Mouse (Mus musculus) lung, embryonic 14.5 days (tissue): ENCODE measurements around the gene Pcif1. TPM values are rescaled to one million over a fixed set of nuclear protein-coding genes. Genes with fewer than 3 reads are reported as not detected.
A peak's percentile ranks its signal among the peaks of the same experiment; 100 is the strongest.

Experiments used
- ATAC-seq: fragments of 200-750 bp; cut with Nextera tagmentation; 2 replicates; pipeline ENCODE4 v1.8.0; 2017; ENCODE audit warnings: mild to moderate bottlenecking, moderate TSS enrichment, moderate library complexity; ENCODE audit not compliant: insufficient read depth
- DNase-seq: peaks from one replicate; pipeline ENCODE4 v3.0.0-alpha.2; 2015
- H3K27ac ChIP-seq: fragments of 300-500 bp; sonication (generic); 2 replicates; pipeline ENCODE4 v1.5.1; 2014; ENCODE audit warnings: low read depth, mild to moderate bottlenecking, moderate library complexity
- H3K27me3 ChIP-seq: fragments of 300-500 bp; sonication (generic); 2 replicates; pipeline ENCODE4 v1.6.1; 2014; ENCODE audit warnings: low read length, control low read depth; ENCODE audit not compliant: insufficient read depth
- H3K36me3 ChIP-seq: fragments of 300-500 bp; sonication (generic); 2 replicates; pipeline ENCODE4 v1.6.1; 2014; ENCODE audit warnings: control low read depth; ENCODE audit not compliant: insufficient read depth
- H3K4me1 ChIP-seq: fragments of 300-500 bp; sonication (generic); 2 replicates; pipeline ENCODE4 v1.6.1; 2014; ENCODE audit warnings: antibody characterized with exemption, control low read depth; ENCODE audit not compliant: insufficient read depth
- H3K4me2 ChIP-seq: fragments of 300-500 bp; sonication (generic); 2 replicates; pipeline ENCODE4 v1.6.1; 2014; ENCODE audit warnings: mild to moderate bottlenecking
- H3K4me3 ChIP-seq: fragments of 300-500 bp; sonication (generic); 2 replicates; pipeline ENCODE4 v1.5.1; 2014; ENCODE audit warnings: low read depth, low read length
- H3K9ac ChIP-seq: fragments of 300-500 bp; sonication (generic); 2 replicates; pipeline ENCODE4 v1.6.1; 2014
- H3K9me3 ChIP-seq: fragments of 300-500 bp; sonication (generic); 2 replicates; pipeline ENCODE4 v1.6.1; 2016; ENCODE audit warnings: low read depth, low read length, control low read depth
- CTCF ChIP-seq: IDR thresholded peaks from 2 replicates; pipeline ENCODE4 v1.5.1; 2016; ENCODE audit warnings: antibody characterized with exemption, low read depth
- WGBS: fragments of 180-500 bp; shearing (Covaris S2); extraction: QIAGEN DNeasy Blood & Tissue Kit; methylation state at CpG from one replicate; pipeline ENCODE4 v1.1.7; 2014; 5-methylcytosine and 5-hydroxymethylcytosine counted together
- polyA plus RNA-seq: library from polyadenylated mRNA; unstranded; fragments of >200 nt; fragmentation: Nextera tagmentation; extraction: Ambion mirVana; gene quantifications from 2 replicates; pipeline ENCODE4 v1.2.1, GENCODE M21; 2014

Pcif1 gene
- polyA plus RNA-seq, 1 experiment from 2014 or later = 83.0 TPM

GRCm38 (mm10) chr2:164938146-164939091 lies 59.3 kb downstream of the Pcif1 start:
- 2% methylated on average over 39 of the region's 39 CpGs for WGBS
- peak; percentile 74 for ATAC-seq
- DNase-seq = peak; percentile 69
- H3K4me2 ChIP-seq = peak overlapping the region; percentile 57
- peak overlapping the region; percentile 23 for H3K4me3 ChIP-seq
- peaks cover 2% of the 10 kb centered on the region for H3K4me1 ChIP-seq
- peaks cover 38% of the 10 kb centered on the region for H3K27me3 ChIP-seq
- H3K9me3 ChIP-seq = no peaks in the 10 kb centered on the region
- TF ChIP-seq CTCF = no peak
- H3K9ac ChIP-seq = no peak overlapping the region; the same call in 1 of the 2 replicates
- H3K27ac ChIP-seq = no peak overlapping the region
- H3K36me3 ChIP-seq = no peaks in the 10 kb centered on the region

GRCm38 (mm10) chr2:164939106-164939505 lies 60.0 kb downstream of the Pcif1 start:
- H3K27ac ChIP-seq = no peak overlapping the region
- TF ChIP-seq CTCF = no peak
- peaks cover 2% of the 10 kb centered on the region for H3K4me1 ChIP-seq
- no peaks in the 10 kb centered on the region for H3K36me3 ChIP-seq
- DNase-seq = peak; percentile 19
- ATAC-seq = no peak
- peak overlapping the region; percentile 23 for H3K4me3 ChIP-seq
- peaks cover 38% of the 10 kb centered on the region for H3K27me3 ChIP-seq
- peak overlapping the region; percentile 57 for H3K4me2 ChIP-seq
- 4% methylated on average over 11 of the region's 11 CpGs for WGBS
- no peaks in the 10 kb centered on the region for H3K9me3 ChIP-seq
- H3K9ac ChIP-seq = no peak overlapping the region; the same call in 1 of the 2 replicates

- H3K9ac ChIP-seq = no peak within 1 kb of the TSS
- no peak within 1 kb of the TSS for H3K27ac ChIP-seq
- H3K4me3 ChIP-seq = no peak within 1 kb of the TSS
- no peak for TF ChIP-seq CTCF
- H3K27me3 ChIP-seq = peaks cover 41% of the 10 kb centered on the region
- DNase-seq = peak; percentile 34
- H3K4me2 ChIP-seq = no peak within 1 kb of the TSS
- 23% methylated on average over 10 of the region's 10 CpGs for WGBS
- H3K9me3 ChIP-seq = no peaks in the 10 kb centered on the region
- peaks cover 2% of the 10 kb centered on the region for H3K4me1 ChIP-seq
- ATAC-seq = no peak
- no peaks in the 10 kb centered on the region for H3K36me3 ChIP-seq
Observed at GRCm38 (mm10) chr2:164940140-164940830, 61.2 kb downstream of the Pcif1 start, which contains the start of gene Mmp9. TSS of gene Mmp9 (plus strand) at chr2:164940780.

- DNase-seq (no peak), ATAC-seq (no peak)
- Histone ChIP-seq H3K4me3 (no peak overlapping the region), H3K4me1 (peaks cover 2% of the 10 kb centered on the region), H3K36me3 (no peaks in the 10 kb centered on the region), H3K9ac (no peak overlapping the region), H3K27me3 (peaks cover 47% of the 10 kb centered on the region), H3K27ac (no peak overlapping the region), H3K4me2 (no peak overlapping the region), H3K9me3 (no peaks in the 10 kb centered on the region)
- WGBS = 17% methylated on average over 5 of the region's 5 CpGs
- no peak for TF ChIP-seq CTCF
Observed at GRCm38 (mm10) chr2:164942692-164943290, 63.7 kb downstream of the Pcif1 start.

Other genes starting within 250 kb of the Pcif1 start
- gene Wfdc16, start 240.5 kb upstream of the Pcif1 start, polyA plus RNA-seq = not detected in 2 replicates
- not detected in 2 replicates for gene Wfdc10, start 223.3 kb upstream of the Pcif1 start, polyA plus RNA-seq
- gene Wfdc9, start 222.7 kb upstream of the Pcif1 start, polyA plus RNA-seq = not detected in 2 replicates
- not detected in 2 replicates for gene Wfdc11, start 205.2 kb upstream of the Pcif1 start, polyA plus RNA-seq
- gene Wfdc13, start 194.2 kb upstream of the Pcif1 start, polyA plus RNA-seq = not detected in 2 replicates
- gene Spint4, start 180.8 kb upstream of the Pcif1 start, polyA plus RNA-seq = not detected in 2 replicates
- not detected in 2 replicates for gene Spint5, start 164.0 kb upstream of the Pcif1 start, polyA plus RNA-seq
- gene Wfdc3, start 133.4 kb upstream of the Pcif1 start, polyA plus RNA-seq = 1.3 and 1.4 TPM in 2 replicates
- gene Dnttip1, start 133.3 kb upstream of the Pcif1 start, polyA plus RNA-seq = 74.7 and 77.6 TPM in 2 replicates
- gene Ube2c, start 109.4 kb upstream of the Pcif1 start, polyA plus RNA-seq = 586 and 619 TPM in 2 replicates
- not detected in 2 replicates for gene Tnnc2, start 99.3 kb upstream of the Pcif1 start, polyA plus RNA-seq
- 19.1 and 21.3 TPM in 2 replicates for gene Snx21, start 93.5 kb upstream of the Pcif1 start, polyA plus RNA-seq
- 16.2 and 17.8 TPM in 2 replicates for gene Acot8, start 74.4 kb upstream of the Pcif1 start, polyA plus RNA-seq
- gene Zswim3, start 74.2 kb upstream of the Pcif1 start, polyA plus RNA-seq = 6.7 and 7.0 TPM in 2 replicates
- 20.8 and 21.1 TPM in 2 replicates for gene Zswim1, start 56.6 kb upstream of the Pcif1 start, polyA plus RNA-seq
- not detected in 2 replicates for gene Spata25, start 50.8 kb upstream of the Pcif1 start, polyA plus RNA-seq
- 114 and 125 TPM in 2 replicates for gene Ctsa, start 46.4 kb upstream of the Pcif1 start, polyA plus RNA-seq
- gene Neurl2, start 45.8 kb upstream of the Pcif1 start, polyA plus RNA-seq = 6.3 and 6.6 TPM in 2 replicates
- gene Pltp, start 21.6 kb upstream of the Pcif1 start, polyA plus RNA-seq = 122 and 126 TPM in 2 replicates
- 14.8 and 15.8 TPM in 2 replicates for gene Zfp335, start 32.5 kb downstream of the Pcif1 start, polyA plus RNA-seq
- gene Mmp9, start 61.5 kb downstream of the Pcif1 start, polyA plus RNA-seq = 0.24 and 0.25 TPM in 2 replicates
- gene Slc12a5, start 81.5 kb downstream of the Pcif1 start, polyA plus RNA-seq = 0.57 and 1.6 TPM in 2 replicates
- 72.8 and 81.6 TPM in 2 replicates for gene Ncoa5, start 155.6 kb downstream of the Pcif1 start, polyA plus RNA-seq
- 20.3 and 22.1 TPM in 2 replicates for gene Cd40, start 176.3 kb downstream of the Pcif1 start, polyA plus RNA-seq
- not detected in 2 replicates for gene 1700025C18Rik, start 211.4 kb downstream of the Pcif1 start, polyA plus RNA-seq